Mouse (Mus musculus) heart, adult 9 months (tissue): ENCODE data around the gene Olfr152.

Experiments used
- DNase-seq, 2 experiments: peaks; one replicate each; pipeline ENCODE4 v3.0.0; 2022; ENCODE audit warnings: low spot score in 2 of 2

Gene Olfr152

DNA sequence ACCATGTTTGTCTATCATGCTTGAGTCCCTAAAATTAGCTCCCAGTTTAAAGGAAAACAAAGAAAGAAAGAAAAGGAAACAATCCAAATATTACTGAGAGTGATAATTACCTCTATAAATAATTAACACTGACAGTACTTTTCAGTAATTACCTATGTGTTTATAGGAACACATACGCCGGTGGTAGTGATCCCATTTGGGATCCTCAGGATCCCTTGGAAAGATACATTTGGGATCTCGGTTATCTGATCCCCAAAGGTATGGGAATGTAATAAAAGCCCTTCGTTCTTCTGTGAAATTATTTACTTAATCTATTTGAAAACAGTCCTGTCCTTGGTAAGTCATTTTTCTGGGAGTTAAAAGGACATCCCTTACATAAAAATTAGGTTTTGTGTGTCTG, at the start of gene Olfr152:
Gene Olfr152 (plus strand): TSS at position 301 of the 400 bp plus-strand sequence.
- DNase-seq, result no peak

DNA sequence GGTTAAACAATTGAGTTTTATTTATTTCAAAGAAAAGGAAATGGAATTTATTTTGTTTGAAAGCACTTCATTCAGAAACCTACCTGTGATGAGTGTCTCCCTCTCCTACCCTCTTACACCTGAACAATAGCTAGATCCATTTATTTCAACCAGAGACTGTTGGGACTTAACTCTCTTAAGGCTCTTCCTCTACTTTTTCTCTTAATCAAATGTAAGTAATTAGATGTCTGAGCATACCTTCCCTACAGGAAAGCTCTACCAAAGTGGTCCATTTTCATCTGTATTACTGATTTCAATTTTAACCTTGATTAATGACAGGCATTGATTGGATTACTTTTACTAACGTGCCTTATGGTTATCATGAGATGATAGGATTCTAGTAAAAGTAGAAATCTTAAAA, 39.4 kb upstream of the Olfr152 start, which contains the start of gene Olfr1138:
Gene Olfr1138 (minus strand): TSS at position 101 of the 400 bp plus-strand sequence.
- no peak for DNase-seq

DNA sequence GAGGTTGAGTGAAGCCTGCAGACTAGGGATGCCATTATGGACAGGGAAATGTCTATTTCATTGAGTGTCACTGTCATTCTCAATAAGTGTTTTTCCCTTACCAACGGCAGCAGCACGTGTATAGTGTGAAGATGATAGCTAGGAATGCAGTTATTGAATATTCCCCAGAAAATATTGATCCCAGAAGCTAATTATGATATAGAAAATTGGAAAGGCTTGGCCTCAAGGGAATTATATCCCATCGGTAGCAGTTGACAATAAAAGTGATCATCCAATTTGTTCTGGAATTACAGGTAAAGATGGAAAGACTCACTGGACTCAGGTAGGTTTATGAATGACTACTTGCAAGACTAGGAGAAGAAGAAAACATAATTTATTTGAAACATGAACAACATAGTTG, 35.8 kb upstream of the Olfr152 start, which contains the start of gene Olfr1140:
Gene Olfr1140 (plus strand): TSS at position 301 of the 400 bp plus-strand sequence.
- DNase-seq, result no peak

DNA sequence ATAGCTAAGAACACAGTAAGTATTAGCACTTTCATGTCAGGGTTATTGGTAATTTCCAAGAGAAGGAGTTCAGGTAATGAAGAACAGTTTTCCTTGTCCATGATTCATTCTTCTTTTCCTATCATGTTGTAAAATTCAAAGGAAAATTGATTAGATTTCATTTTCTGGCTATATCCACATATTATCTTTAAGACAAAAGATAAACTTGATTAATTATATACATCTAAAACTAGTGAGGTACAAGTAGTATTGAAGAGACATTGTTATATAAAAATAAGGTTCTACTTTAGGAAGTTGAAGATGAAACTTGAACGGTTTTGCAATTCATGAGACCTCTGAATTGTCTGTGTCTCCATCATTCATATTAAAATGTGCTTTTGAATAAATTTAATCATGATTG, 25.4 kb upstream of the Olfr152 start, which contains the start of gene Olfr1141:
Gene Olfr1141 (minus strand): TSS at position 101 of the 400 bp plus-strand sequence.
- DNase-seq, result no peak

DNA sequence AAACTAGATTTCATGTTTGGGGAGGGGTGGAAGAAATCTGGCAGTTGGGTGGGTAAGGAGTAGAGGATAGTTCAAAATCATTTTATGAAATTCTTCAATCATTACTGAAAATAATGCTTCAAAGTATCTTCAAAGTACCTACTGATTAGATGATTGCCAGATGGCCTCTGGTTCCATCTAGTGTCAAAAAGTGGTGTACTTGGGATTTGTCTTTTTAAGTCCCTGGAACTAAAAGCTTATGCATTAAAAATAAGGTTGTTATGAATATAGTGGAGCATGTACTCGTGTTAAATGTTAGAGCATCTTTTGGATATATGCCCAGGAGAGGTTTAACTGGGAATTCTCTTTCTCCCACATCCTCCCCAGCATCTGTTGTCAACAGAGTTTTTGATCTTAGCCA, 3.1 kb upstream of the Olfr152 start:
- no peak for DNase-seq

DNA sequence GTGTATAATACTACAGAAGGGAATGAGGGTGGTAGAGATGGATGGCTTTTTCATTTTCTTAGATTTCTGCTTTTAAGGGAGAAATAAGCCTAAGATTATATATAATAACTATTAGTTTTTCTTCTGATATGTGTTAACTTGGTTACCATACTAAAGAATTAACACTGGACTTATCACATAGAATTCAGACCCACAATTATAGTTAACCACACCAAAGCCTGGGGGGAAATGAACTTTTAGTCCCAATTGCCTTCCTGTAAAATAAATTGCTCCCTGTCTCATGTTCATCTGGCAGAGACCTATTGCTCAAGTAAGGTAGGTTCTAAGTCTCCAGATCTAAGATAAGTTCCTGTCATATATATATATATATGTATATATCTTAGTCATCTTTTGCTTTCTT, 21.0 kb downstream of the Olfr152 start, which contains the start of gene Olfr1143:
Gene Olfr1143 (plus strand): TSS at position 301 of the 400 bp plus-strand sequence.
- no peak for DNase-seq

DNA sequence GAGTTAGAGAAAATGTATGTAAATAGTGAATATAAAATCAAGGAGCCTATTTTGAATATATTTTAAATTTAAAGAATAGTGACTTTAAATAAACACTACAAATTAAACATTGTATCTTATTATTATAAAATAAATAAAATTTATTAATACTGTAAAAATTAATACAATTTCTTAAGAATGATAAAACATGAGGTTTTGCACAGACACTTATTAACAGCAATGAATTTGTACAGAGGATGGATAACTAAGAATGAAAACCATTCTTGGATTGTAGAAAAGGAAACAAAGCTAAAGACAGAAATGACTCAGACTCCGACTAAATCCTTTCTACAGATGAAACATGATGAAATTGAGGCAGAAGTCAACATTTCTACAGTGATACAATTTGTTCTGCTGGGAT, 30.2 kb downstream of the Olfr152 start, which contains the start of gene Olfr1145:
Gene Olfr1145 (plus strand): TSS at position 301 of the 400 bp plus-strand sequence.
- no peak for DNase-seq

DNA sequence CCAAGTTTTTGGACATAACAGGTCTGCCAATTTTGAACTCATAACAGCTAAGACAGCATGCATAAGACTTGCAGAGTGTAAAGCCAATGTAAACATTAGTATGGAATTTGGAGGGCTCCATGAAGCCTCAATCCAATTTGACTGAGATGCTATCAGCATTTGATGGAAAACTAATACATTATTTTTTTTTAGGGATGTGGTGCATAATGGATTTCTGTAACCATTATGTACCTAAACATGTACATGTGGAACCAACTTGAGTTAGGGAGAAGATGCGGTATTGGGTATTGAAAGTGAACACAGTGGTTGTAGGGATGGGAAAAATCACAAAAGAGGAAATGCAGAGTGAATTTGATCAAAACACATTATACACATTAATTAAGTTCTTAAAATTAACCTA, 51.0 kb downstream of the Olfr152 start, which contains the start of gene Olfr1148:
Gene Olfr1148 (plus strand): TSS at position 301 of the 400 bp plus-strand sequence.
- no peak for DNase-seq
